Comparison of ENCODE assay signal across 25 mouse cellular contexts in the genomic region with DNA sequence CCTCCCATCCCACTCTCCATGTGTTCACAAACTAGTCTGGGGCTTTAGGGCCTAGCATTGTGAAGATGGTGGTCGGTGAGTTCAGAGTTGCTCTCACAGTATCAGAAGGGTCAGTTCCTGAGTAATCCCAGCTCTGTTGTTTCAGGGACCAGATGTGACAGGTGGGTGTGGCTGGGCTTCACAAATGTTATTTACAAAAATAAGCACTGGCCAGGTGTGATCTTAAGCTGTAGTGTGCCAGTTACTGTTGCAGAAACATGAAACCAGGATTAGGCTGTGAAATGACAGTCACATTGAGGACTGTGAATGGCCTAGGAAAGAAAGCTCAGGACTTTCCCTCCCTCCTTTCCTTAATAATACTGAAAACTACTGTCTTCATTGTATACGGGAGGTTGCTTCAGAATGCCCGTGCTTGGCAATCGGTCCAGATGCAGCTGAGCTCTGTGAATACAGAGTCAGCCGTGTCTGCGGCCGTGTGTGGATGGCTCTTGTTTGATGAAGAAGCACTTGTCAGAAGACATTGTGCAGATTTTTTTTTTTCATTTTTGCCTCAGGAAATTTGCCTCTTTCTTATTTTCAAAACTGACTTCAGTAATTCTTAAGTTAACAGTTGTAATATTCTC.
A peak's percentile ranks its signal among the peaks of the same experiment; 100 is the strongest.
DNase-seq lines count a peak whose midpoint lies in the region; ATAC-seq and TF ChIP-seq lines count a peak whose summit lies in the region.
"Had no signal": no experiment of that assay in that cellular context is flagged by ENCODE, and none has a peak within 500 bp of the region (broad histone marks: within the 10 kb centered on the region; RNA-seq: fewer than 3 reads in every experiment).

No protein-coding gene starts in this region.

- no peaks in the 10 kb centered on the region for H3K9me3 ChIP-seq in hindbrain, postnatal 0 days (ENCODE audit: low read length)
- H3K9me3 ChIP-seq in hindbrain, embryonic 16.5 days (ENCODE audit: control insufficient read depth, low read length) = no peaks in the 10 kb centered on the region
- no peaks in the 10 kb centered on the region for H3K9me3 ChIP-seq in midbrain, embryonic 11.5 days (ENCODE audit: control insufficient read depth, low read length)
- H3K9me3 ChIP-seq in midbrain, postnatal 0 days (ENCODE audit: low read length) = no peaks in the 10 kb centered on the region
- H3K9me3 ChIP-seq in midbrain, embryonic 16.5 days (replicated peaks; ENCODE audit: control insufficient read depth, low read length, poor library complexity, severe bottlenecking) = no peaks in the 10 kb centered on the region
- H3K9me3 ChIP-seq: forebrain, embryonic 10.5 days; forebrain, embryonic 13.5 days; G1E had no signal

- no peak overlapping the region for H3K27ac ChIP-seq in hindbrain, postnatal 0 days
- no peak overlapping the region for H3K27ac ChIP-seq in hindbrain, embryonic 16.5 days (ENCODE audit: low read depth, low read length)
- H3K27ac ChIP-seq in midbrain, embryonic 11.5 days (ENCODE audit: low read depth, low read length) = no peak overlapping the region
- no peak overlapping the region for H3K27ac ChIP-seq in midbrain, postnatal 0 days (ENCODE audit: low read depth, low read length)
- H3K27ac ChIP-seq in midbrain, embryonic 16.5 days (ENCODE audit: low read length) = peak overlapping the region; percentile 52
- H3K27ac ChIP-seq: forebrain, embryonic 10.5 days; forebrain, embryonic 13.5 days; heart, adult 2 months; hindbrain, embryonic 14.5 days had no signal

- H3K36me3 ChIP-seq in hindbrain, postnatal 0 days (ENCODE audit: insufficient read depth, low read length) = no peaks in the 10 kb centered on the region; the same call in 1 of the 2 replicates
- no peaks in the 10 kb centered on the region for H3K36me3 ChIP-seq in hindbrain, embryonic 16.5 days (ENCODE audit: control insufficient read depth, insufficient read depth, low read length)
- H3K36me3 ChIP-seq in midbrain, embryonic 11.5 days (ENCODE audit: control insufficient read depth, insufficient read depth, low read length) = no peaks in the 10 kb centered on the region
- H3K36me3 ChIP-seq in midbrain, postnatal 0 days (ENCODE audit: insufficient read depth, low read length) = no peaks in the 10 kb centered on the region; the same call in 1 of the 2 replicates
- H3K36me3 ChIP-seq in midbrain, embryonic 16.5 days (ENCODE audit: control insufficient read depth, insufficient read depth, low read length) = no peaks in the 10 kb centered on the region

- no peaks in the 10 kb centered on the region for H3K27me3 ChIP-seq in hindbrain, postnatal 0 days (ENCODE audit: insufficient read depth, low read length)
- H3K27me3 ChIP-seq in hindbrain, embryonic 16.5 days (replicated peaks; ENCODE audit: control insufficient read depth, insufficient read depth, low read length) = no peaks in the 10 kb centered on the region
- H3K27me3 ChIP-seq in midbrain, embryonic 11.5 days (ENCODE audit: control insufficient read depth, insufficient read depth, low read length) = no peaks in the 10 kb centered on the region
- no peaks in the 10 kb centered on the region for H3K27me3 ChIP-seq in midbrain, postnatal 0 days (ENCODE audit: insufficient read depth, low read length)
- H3K27me3 ChIP-seq in midbrain, embryonic 16.5 days (ENCODE audit: control insufficient read depth, insufficient read depth, low read depth, low read length) = no peaks in the 10 kb centered on the region
- H3K27me3 ChIP-seq: CH12.LX; forebrain, embryonic 13.5 days; Patski had no signal

- no peak overlapping the region for H3K4me2 ChIP-seq in hindbrain, postnatal 0 days (ENCODE audit: low read depth, low read length)
- no peak overlapping the region for H3K4me2 ChIP-seq in hindbrain, embryonic 16.5 days (ENCODE audit: low read length)
- H3K4me2 ChIP-seq in midbrain, embryonic 11.5 days = no peak overlapping the region
- H3K4me2 ChIP-seq in midbrain, postnatal 0 days (ENCODE audit: low read depth, low read length, poor library complexity, severe bottlenecking) = no peak overlapping the region
- no peak overlapping the region for H3K4me2 ChIP-seq in midbrain, embryonic 16.5 days (ENCODE audit: low read length)
- H3K4me2 ChIP-seq: forebrain, embryonic 13.5 days; heart, embryonic 11.5 days; hindbrain, embryonic 14.5 days had no signal

- peak; percentile 12 for DNase-seq in hindbrain, postnatal 0 days (ENCODE audit: low spot score)
- DNase-seq in midbrain, embryonic 11.5 days (ENCODE audit: low spot score, missing footprints) = peak; percentile 39
- DNase-seq in midbrain, postnatal 0 days (ENCODE audit: low spot score) = no peak
- peak; percentile 50 for DNase-seq in brain, adult 2 months (ENCODE audit: low read depth, low spot score)
- DNase-seq in heart, adult 8-10 months (ENCODE audit: low spot score) = no peak
- DNase-seq: adrenal gland, postnatal 10 days; adrenal gland, postnatal 36 days; B cell, adult 2 months; cerebellum, adult 11 months; cerebellum, adult 2 months; cerebellum, adult 9-11 months; cerebellum, postnatal 25 days; gastrocnemius, postnatal 10 days; gastrocnemius, postnatal 36 days; heart, adult 2 months had no signal

- H3K4me3 ChIP-seq in hindbrain, postnatal 0 days (ENCODE audit: low read length) = no peak overlapping the region
- no peak overlapping the region for H3K4me3 ChIP-seq in hindbrain, embryonic 16.5 days (ENCODE audit: low read length)
- no peak overlapping the region for H3K4me3 ChIP-seq in midbrain, embryonic 11.5 days (ENCODE audit: low read depth, low read length)
- no peak overlapping the region for H3K4me3 ChIP-seq in midbrain, postnatal 0 days (ENCODE audit: low read depth, low read length)
- H3K4me3 ChIP-seq in midbrain, embryonic 16.5 days (ENCODE audit: low read depth, low read length) = no peak overlapping the region
- H3K4me3 ChIP-seq: forebrain, embryonic 10.5 days; forebrain, embryonic 13.5 days; heart, adult 2 months had no signal

- ATAC-seq in hindbrain, postnatal 0 days = no peak
- no peak for ATAC-seq in hindbrain, embryonic 16.5 days
- no peak for ATAC-seq in midbrain, embryonic 11.5 days (ENCODE audit: low FRiP score)
- ATAC-seq in midbrain, postnatal 0 days (ENCODE audit: low FRiP score) = no peak
- no peak for ATAC-seq in midbrain, embryonic 16.5 days
- ATAC-seq: forebrain, embryonic 13.5 days; forebrain, embryonic 16.5 days; Patski had no signal

- no peaks in the 10 kb centered on the region for H3K4me1 ChIP-seq in hindbrain, postnatal 0 days (ENCODE audit: insufficient read depth, low read length)
- H3K4me1 ChIP-seq in hindbrain, embryonic 16.5 days (ENCODE audit: control insufficient read depth, insufficient read depth, low read depth, low read length) = peaks cover 5% of the 10 kb centered on the region
- H3K4me1 ChIP-seq in midbrain, embryonic 11.5 days (ENCODE audit: control insufficient read depth, insufficient read depth, low read length) = no peaks in the 10 kb centered on the region
- no peaks in the 10 kb centered on the region for H3K4me1 ChIP-seq in midbrain, postnatal 0 days (ENCODE audit: insufficient read depth, low read length)
- H3K4me1 ChIP-seq in midbrain, embryonic 16.5 days (ENCODE audit: control insufficient read depth, insufficient read depth, low read length) = peaks cover 8% of the 10 kb centered on the region
- H3K4me1 ChIP-seq: forebrain, embryonic 10.5 days had no signal

- 60% methylated on average over 7 of the region's 7 CpGs for WGBS in hindbrain, postnatal 0 days
- WGBS in hindbrain, embryonic 16.5 days = 60% methylated on average over 7 of the region's 7 CpGs
- WGBS in midbrain, embryonic 11.5 days = 88% methylated on average over 7 of the region's 7 CpGs
- 54% methylated on average over 7 of the region's 7 CpGs for WGBS in midbrain, postnatal 0 days
- WGBS in midbrain, embryonic 16.5 days = 52% methylated on average over 7 of the region's 7 CpGs

- no peak overlapping the region for H3K9ac ChIP-seq in hindbrain, postnatal 0 days (replicated peaks; ENCODE audit: low read length)
- no peak overlapping the region for H3K9ac ChIP-seq in hindbrain, embryonic 16.5 days (ENCODE audit: low read depth, low read length)
- no peak overlapping the region for H3K9ac ChIP-seq in midbrain, embryonic 11.5 days (ENCODE audit: low read length)
- H3K9ac ChIP-seq in midbrain, postnatal 0 days (replicated peaks; ENCODE audit: low read length, poor library complexity, severe bottlenecking) = no peak overlapping the region
- H3K9ac ChIP-seq in midbrain, embryonic 16.5 days (ENCODE audit: low read depth, low read length) = no peak overlapping the region
- H3K9ac ChIP-seq: hindbrain, embryonic 14.5 days had no signal

- no peak for TF ChIP-seq CTCF in hindbrain, postnatal 0 days (IDR thresholded peaks at IDR 0.05; ENCODE audit: low read depth)
- no peak for TF ChIP-seq CTCF in midbrain, postnatal 0 days (IDR thresholded peaks at IDR 0.05)

Comparison
In these comparisons a context has a peak if more than half of its experiments do, and no peak if none do; other contexts are left out.
1. DNase-seq: peak in hindbrain, postnatal 0 days (single experiment), midbrain, embryonic 11.5 days (single experiment) and brain, adult 2 months (single experiment); none in midbrain, postnatal 0 days (single experiment) and heart, adult 8-10 months (single experiment).